Mouse (Mus musculus) retina, adult 2 months (tissue): ENCODE measurements around the gene Zfp46.
A peak's percentile ranks its signal among the peaks of the same experiment; 100 is the strongest.

Experiments used
- DNase-seq: peaks from one replicate; pipeline ENCODE4 v3.0.0-alpha.2; 2012; ENCODE audit warnings: low read depth, low spot score

The Zfp46 gene

DNA sequence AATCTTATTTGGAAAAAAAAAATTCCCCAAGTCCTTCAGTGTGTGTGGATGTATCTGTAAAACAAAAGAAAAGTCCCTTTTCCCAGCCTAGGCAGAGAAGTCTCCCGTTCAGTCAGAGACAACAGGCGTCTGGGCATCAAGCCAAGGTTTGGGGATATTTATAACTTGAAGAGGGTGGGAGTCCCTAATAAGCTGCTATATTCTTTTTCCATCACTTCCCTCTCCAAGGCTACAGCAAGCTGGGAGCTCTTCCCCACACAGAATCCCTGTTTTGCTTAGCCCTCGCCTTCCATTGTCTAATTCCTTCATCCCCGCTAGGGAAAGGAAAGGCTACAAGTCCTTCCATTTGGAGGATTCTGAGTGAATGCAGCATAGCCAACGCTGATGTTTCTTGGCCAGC is at the start of gene Zfp46:
Zfp46 (plus strand) TSS at position 229 of the 400 bp plus-strand sequence.
- peak; percentile 15 for DNase-seq

GRCm38 (mm10) chr4:136238669-136239068 is 45.8 kb upstream of the Zfp46 start:
- no peak for DNase-seq

- no peak for DNase-seq
These were observed 45.4 kb upstream of the Zfp46 start for GRCm38 (mm10) chr4:136239111-136239510.

DNA sequence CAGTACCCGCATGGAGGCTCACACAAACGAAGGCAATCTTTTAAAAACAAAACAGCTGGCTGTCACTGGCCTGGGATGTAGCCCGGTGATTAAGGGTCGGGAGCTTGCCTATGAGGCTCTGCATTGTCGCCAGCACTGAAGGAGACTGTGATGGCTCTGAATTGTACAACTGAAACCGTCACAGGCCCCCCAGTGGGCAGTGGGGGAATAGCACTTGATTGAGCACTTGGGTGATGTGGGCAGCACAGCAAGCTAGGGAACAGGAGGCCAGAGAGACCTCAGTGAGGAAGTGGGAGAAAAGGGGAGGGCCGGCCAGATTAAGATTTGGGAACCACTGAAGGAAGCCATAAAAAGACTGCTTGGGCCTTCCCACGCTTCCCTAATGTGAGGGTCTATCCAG is 44.9 kb upstream of the Zfp46 start:
- DNase-seq = peak; percentile 54

- DNase-seq = no peak
These were observed 44.4 kb upstream of the Zfp46 start for GRCm38 (mm10) chr4:136240123-136240522.

GRCm38 (mm10) chr4:136240955-136241354 is 43.5 kb upstream of the Zfp46 start:
- DNase-seq = no peak

DNA sequence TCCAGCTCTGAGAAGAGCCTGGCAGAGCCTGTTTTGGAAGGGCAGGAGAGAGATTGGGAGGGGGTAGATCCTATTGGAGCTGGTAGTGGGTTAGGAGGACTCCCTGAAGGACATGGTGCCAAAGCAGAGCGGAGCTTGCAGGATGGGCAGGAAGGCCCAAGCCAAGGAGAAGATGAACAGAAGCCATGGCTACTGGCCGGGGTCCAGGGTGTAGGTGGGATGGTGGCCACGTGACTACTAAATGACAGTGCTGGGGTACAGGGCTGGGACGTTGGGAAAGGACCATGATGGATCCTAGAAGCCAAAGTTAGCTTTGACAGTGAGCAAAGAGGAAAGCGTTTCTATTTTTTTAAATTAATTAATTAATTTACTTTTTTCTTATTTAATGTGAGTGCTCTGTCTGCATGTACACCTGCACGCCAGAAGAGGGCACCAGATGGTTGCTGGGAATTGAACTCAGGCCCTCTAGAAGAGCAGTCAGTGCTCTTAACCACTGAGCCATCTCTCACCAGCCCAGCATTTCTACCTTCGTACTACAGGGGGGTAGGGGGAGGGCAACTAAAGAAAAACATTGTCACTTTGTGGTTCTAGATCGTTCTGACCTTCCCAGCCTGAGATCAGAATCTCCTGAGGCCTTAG is 42.3 kb upstream of the Zfp46 start:
- DNase-seq = no peak

- DNase-seq = no peak
These were observed 41.8 kb upstream of the Zfp46 start for GRCm38 (mm10) chr4:136242728-136243127.

- no peak for DNase-seq
These were observed 40.3 kb upstream of the Zfp46 start for GRCm38 (mm10) chr4:136244208-136244607.

- no peak for DNase-seq
These were observed 38.8 kb upstream of the Zfp46 start for GRCm38 (mm10) chr4:136245681-136246080.

DNA sequence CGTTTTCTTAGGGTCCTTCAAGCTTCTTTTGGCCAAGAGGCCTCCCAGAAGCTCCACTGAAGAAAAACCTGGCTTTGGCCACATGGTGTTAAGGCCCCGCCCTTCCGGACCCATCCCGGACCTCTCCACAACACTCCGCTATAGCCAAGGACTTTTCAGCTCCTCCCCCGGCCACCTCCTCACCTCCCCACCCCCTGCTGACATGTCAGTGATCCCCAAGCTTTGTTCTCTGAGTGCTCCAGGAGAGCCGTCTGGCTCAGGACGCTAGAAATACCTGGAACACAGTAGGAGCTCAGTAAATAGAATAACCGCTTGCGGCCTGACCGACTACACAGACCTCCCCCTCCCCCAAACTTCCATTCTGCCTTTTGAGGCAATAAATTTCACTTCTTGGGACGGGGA is 37.9 kb upstream of the Zfp46 start:
- DNase-seq = no peak

DNA sequence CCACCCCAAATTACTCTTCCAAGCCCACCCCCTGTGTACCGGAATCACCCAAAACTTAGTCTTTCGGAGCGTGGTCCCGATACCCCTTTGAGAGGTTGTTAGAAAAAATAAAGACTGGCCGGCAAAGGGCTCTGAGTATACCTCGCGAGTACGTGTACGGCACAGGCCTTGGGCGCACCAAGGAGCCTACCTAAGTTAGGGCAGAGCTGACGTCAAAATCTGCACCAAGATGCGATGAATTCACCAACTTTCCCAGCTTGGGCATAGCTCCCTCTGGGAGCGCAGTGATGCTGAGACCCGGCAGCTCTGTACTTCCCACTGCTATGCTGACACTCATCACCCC is 37.1 kb upstream of the Zfp46 start:
- DNase-seq = no peak

DNA sequence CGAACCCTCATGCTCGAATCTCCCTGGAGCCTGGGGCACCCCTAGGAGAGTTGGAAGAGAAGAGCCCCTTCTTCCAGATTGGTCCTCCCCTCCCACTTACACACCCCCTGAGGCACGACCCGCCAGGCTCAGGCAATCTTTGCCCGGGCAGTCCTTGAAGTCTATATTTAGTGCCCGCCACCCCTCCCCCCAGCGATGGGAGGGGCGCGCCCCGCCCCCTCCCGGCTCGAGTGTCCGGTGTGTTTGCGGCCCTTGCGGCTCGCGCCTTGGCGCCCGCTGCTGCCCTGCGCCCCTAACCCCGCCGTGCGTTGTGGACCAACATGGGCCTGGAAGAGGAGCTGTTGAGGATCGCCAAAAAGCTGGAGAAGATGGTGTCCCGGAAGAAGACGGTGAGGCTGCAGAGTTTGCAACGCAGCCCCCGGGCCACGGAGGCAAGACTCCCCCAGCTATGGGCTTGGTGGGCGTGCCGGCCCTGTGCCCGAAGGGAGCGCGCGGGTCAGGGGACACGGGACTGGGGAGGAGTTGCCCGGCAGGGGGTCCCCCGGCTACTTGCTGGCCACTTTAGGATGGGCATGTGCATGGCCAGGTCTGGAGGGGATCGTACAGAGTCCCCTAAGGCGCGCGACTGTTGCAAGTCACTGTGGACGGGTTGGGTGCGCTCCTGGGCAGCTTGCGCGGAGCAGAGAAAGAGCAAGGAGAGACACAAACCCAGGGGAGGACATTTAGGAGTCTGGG is 36.6 kb upstream of the Zfp46 start, which contains the start of gene Tcea3:
Tcea3 (plus strand) TSS at position 1 of the 735 bp plus-strand sequence.
- no peak for DNase-seq

- no peak for DNase-seq
These were observed 35.8 kb upstream of the Zfp46 start for GRCm38 (mm10) chr4:136248464-136249331.

DNA sequence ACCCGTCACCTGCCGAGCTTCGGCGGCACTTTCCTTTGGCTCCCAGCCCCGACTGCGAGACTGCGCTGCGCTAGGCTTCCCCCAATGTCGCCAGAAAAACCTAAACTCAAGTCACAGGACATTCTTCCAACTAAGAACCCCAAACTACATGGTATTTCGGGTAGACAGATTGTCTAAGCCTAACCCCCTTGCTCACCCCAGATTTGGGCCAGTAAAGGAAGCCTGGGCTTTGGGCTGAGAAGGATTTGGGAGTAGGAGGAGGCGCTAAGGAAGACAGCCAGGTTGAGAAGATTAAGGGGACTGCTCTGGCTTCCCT is 35.2 kb upstream of the Zfp46 start:
- DNase-seq = no peak

GRCm38 (mm10) chr4:136249780-136250179 is 34.7 kb upstream of the Zfp46 start:
- no peak for DNase-seq

- no peak for DNase-seq
These were observed 28.6 kb upstream of the Zfp46 start for GRCm38 (mm10) chr4:136255919-136256318.

DNA sequence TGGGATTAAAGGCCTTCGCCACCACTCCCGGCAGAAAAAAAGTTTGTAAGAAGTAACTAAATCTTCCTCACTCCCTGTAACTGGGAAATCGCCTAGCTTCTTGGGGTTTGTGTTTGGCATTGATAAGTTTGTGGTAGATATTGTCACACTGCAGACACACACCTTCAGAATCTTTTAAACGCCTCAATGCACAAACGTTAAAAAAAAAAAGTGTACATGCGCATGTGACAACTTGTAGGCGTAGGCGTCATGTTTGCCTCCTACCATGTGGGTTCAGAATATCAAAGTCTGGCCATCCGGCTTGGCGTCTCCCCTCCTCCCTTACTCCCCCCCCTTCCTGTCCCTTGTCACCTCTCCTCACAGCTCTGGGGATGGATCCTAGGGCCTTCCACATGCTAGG is 27.8 kb upstream of the Zfp46 start:
- no peak for DNase-seq

DNA sequence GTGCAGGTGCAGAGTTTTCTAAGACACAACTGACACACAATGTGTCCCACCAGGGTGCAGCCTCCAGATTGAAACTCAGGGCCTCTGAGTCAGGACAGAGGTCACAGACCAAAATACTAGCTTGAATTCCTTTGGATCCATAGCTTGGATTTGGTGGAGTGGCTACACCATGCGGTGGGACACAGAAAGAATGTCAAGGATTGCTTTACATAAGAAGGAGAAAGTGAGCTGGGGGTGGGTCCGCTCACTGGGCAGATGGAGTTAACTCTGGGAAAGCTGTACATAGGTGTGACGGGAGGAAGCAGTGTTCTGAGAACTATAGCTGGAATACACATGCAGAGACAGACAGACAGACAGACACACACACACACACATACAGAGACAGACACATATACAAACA is 24.6 kb upstream of the Zfp46 start:
- DNase-seq = no peak

DNA sequence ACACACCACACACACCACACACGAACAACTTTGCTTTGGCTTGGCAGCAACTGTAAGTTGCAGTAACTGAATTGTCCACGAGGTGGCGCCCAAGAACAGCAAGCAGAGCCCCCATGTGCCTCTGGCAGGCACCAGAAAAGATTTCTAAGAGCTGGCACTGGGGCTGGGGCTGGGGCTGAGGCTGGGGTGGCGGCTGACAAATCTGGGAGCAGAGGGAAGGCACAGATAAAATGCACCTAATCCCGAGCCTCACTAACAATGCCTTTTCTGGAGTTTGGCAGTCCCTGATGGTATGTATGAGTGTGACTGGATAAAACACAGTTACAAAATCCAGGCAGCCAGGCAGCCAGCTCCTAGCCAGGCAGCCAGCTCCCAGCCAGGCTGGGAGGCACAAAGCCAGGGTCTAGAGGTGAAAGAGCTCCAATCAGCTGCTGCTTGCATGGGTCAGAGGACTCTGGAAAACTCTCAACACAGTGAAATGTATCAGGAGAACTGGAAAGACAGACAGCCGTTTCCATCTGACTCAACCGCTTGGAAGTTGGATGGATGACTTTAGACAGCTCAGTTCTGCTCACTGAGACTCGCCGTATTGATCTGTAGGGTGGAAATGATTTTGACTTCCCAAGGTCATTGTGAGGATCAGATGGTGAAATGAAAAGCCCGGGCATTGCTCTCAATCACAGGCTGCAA is 23.8 kb upstream of the Zfp46 start:
- peak; percentile 64 for DNase-seq

DNA sequence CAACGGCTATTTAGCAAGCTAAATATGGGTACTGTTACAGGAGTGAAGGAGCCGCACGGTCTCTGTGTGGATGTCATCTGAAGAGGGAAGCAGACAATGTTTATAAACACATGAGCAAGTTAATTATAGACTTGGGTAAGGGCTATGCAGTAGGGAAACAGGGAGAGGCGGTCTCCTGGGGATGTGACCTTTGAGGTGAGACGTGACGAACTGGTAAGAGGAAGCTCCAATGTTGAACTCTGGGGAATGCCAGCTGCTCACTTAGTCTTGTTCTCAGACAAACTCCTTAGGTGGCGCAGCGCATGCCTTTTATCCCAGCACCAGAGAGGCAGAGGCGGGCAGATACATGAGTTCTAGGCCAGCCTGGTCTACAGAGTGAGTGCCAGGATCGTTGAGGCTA is 22.6 kb upstream of the Zfp46 start:
- DNase-seq = no peak

- DNase-seq = no peak
These were observed 20.9 kb upstream of the Zfp46 start for GRCm38 (mm10) chr4:136263555-136263954.
